Mouse (Mus musculus) kidney, adult 8-10 months (tissue): ENCODE results near the gene Dnaja2.
A peak's percentile ranks its signal among the peaks of the same experiment; 100 is the strongest.

ENCODE experiments used
- DNase-seq, 2 experiments: peaks; one replicate each; pipeline ENCODE4 v3.0.0; 2022

Gene Dnaja2

DNA sequence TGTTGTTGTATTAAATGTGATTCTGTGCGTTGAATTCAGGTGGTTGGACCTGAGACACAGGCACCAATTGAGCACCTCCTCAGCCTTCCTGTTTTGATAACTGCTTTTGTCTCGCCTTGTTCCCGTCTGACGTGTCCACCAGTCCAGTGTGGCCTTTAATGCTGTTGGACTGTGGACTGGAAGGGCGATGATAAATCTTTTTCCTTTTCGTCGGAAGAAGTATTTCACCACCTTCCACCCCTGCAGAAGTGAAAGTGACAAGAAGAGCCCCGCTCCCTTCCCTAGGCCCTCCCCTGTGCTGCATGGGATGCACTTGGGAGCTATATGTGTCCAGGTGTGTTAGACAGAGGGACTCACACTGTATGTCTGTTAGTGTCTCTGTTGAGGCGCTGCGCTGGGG lies 54.7 kb downstream of the Dnaja2 start:
- no peak for DNase-seq

DNA sequence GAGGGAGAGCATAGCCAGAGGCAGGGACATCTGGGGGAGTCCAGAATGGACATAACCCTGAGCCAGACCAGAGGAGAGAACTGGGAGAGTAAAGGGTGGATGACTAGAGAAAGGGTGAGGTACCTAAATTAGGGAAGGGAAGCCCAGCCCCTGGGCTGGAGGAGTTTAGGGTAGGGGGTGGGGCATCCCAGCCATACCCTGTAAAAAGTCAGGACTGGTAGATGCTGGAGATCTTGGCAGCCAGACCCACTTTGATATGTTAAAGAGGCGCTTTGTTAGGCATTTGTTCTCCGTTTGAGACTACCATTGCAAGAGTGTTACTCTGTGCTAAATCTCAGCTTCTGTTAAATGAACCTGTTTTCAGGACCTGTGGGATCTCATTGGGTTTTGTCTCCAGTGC lies 56.6 kb downstream of the Dnaja2 start:
- DNase-seq, result no peak

DNA sequence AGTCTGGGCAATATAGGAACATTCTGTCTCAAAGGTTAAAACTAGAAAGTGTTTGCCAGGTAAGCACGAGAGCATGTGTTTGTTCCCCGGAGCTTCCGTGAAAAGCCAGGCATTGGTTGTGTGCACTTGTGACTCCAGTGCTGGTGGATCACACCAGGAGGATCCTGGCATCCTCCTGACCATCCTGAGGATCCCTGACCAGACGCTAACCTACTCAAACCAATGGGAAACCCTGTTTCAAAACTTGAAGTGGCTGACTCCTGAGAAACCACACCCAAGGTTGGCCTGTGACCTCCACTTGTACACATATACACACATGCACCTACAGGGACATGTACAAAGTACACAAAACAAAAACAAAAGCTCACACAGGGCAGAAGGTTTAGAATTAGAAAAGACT lies 58.4 kb downstream of the Dnaja2 start:
- no peak for DNase-seq

DNA sequence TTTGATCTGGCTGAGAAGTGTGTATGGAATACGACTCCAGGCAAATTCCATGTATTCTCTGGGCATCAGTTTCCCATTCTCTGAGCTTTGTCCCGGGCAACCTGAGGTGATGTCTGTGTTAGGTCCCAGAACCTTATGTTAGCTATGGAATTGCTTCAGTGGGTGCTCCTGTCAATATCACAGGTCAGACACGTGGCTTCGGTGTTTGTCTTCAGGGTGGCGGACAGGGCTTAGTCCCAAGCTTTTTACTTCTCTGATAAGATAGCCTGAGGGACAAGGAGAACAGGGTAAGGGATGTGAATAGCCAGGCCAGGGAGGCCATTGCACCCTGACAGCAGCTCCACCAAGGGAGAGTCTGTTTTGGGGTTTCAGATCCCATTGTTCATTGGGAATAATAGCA lies 59.0 kb downstream of the Dnaja2 start:
- no peak for DNase-seq

DNA sequence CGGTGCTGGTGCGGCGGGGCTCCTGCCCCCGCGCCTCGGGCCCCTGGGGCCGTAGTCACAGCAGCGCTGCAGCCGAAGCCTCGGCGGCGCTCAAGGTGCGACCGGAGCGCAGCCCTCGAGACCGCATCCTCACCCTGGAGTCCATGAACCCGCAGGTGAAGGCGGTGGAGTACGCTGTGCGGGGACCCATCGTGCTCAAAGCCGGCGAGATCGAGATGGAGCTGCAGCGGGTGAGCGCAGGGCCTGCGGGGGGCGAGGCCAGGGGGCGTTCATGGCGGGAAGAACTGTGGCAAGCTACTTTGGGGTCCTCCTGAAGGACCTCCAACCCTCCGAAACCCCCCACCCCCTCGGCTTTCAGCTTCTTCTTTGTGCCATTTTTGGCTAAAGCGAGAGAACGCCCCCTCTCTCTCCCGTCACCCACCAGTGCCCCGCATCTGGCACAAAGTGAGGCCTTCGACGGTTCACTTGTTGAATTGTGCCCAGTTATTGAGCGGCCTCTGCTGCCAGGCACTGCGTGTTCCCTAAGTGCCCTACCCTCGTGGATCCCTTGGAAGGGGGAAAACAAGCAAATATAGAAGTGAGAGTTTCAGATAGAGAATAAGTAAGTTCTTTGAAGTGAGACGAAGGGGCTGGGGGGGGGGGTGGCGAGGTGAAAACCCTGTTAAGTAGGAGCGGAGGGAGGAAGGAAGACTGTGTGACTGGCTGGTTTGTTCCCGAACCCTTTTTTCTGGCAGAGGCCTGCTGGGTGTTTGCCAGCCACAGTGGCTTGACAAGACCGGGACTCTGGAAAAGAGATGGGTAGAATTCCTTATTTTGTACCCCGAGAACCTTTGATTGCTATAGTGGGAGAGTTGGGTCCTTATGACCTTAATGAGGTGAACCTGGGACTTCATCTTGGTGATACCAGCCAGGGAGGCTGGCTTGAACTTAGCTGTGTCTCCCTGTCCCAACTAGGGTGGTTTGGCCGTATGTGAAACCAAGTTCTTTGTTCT lies 61.9 kb downstream of the Dnaja2 start:
- peak in 1 of 2 experiments; percentile 36 for DNase-seq

DNA sequence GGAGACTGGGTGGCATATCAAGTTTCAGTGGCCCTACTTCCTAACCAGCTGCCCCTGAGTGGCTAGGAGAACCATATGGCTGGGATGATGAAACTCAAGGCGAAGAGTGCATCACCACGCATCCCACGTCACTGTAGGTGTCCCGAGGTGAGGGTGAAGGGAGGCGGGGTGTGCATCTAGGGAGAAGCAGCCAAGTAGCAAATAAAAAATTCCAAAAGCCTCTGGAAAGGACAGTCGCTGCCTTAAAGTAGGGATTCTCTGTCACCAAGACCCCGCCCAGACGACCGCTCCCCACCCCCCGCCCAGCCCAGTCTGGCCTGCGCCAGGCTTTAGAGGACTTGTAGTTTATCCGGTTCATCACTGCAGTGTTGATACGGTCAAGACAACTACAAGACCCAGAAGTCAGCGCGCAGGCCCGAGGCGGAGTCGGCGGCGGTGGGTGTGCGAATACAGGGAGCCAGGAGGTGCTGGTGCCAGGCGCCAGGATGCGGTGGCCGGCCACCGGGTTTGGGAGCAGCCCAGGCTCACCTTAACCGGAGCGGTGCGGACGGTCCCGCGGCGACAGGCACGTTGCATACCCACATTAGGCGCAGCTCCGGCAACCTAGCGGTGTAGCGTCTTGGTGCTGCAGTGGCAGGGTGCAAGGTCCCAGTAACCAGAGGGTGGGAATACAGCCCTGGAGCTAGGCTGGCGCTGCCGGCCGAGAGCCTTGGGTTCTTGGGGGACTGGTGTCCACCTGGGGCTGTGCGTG lies 62.8 kb downstream of the Dnaja2 start, which contains the start of gene Gpt2:
TSS of gene Gpt2 (plus strand) at position 452 of the 751 bp plus-strand sequence.
- peak; percentile 95 for DNase-seq

DNA sequence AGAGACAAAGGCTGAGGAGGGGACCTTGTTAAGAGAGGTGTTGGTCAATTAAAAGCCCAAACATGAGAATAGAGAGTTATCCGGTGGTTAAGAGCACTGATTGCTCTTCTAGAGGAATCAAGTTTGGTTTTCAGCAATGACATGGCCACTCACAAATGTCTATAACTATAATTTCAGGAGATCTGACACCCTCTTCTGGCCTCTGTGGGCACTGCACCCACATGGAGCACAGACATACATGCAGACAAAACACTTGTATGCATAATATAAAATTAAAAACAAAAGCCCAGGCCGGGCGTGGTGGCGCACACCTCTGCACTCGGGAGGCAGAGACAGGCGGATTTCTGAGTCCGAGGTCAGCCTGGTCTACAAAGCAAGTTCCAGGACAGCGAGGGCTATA lies 65.6 kb downstream of the Dnaja2 start:
- no peak for DNase-seq

DNA sequence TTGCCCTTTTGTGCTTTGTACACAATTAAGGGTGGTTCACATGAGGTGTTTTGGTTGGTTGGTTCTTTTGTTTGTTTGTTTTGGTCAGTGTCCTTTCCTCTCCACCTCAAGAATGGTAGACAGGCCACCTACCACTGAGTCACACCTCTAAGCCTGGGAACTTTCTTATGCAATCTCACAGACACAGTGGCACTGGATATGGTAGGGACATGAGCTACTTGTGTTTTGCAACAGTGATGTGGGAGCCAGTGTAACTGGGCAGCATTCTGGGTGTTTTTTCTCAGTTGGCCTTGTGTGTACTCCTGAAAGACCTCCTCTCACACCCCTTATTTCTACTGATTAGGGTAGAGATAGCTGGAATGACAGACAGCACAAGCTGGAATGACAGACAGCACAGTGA lies 66.5 kb downstream of the Dnaja2 start:
- DNase-seq, result no peak

DNA sequence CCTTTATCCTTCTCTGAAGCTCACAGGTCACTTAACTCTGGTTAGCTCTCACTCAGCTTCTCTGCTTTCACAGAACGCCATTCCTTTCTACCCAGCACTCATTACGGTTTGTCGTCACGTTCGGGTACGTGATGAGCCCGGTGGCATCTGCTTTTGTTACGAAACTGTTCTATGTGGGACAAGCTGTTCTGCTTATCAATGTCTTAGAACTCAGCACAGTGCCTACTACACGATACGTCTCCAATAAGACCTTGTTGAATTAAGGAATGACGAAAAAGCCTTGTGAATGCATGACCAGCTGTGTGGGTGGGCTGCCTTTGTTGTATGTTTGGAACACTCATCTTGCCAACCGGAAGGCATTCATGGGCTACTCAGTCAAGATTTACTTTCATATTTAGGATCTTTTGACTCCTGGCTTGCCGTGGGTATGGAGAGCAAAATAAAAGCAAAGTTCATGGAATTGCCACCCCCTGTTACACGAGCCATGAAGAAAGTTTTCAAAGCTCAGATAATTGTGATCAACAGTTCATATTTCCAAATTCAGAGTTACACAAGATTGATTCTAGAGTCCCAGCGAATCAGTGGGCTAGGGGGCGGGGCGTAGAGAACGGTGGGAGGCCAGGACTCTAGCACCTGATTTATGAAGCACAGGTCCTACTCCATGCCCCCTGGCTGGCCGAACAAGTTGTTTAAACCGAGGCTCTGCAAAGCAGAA lies 67.1 kb downstream of the Dnaja2 start:
- DNase-seq, result no peak
